Mouse (Mus musculus): ENCODE data around the gene Ccdc186.

- no peak for TF ChIP-seq CTCF (IDR thresholded peaks at IDR 0.05; ENCODE audit: borderline replicate concordance, extremely low read depth, insufficient read depth, insufficient read length)
- TF ChIP-seq POLR2A (IDR thresholded peaks at IDR 0.05; ENCODE audit: borderline replicate concordance, extremely low read depth, insufficient read depth, insufficient read length, poor library complexity, severe bottlenecking): no peak
These were observed 72.6 kb downstream of the Ccdc186 start for GRCm38 (mm10) chr19:56749343-56749742.
